Mouse (Mus musculus) MEL (cell line): Measurements from ENCODE around the gene Tsen2.

Source experiments
- CHD2 ChIP-seq: IDR thresholded peaks from 2 replicates; pipeline ENCODE4 v1.6.1; 2011; ENCODE audit warnings: low read length, improper control_type of control experiment
- HCFC1 ChIP-seq: IDR thresholded peaks from 2 replicates; pipeline ENCODE4 v1.6.1; 2012; ENCODE audit warnings: low read depth, mild to moderate bottlenecking, inconsistent platforms, low read length, improper control_type of control experiment, moderate library complexity

- TF ChIP-seq CHD2 (no peak), HCFC1 (no peak)
Observed at GRCm38 (mm10) chr6:115586321-115586720, 41.9 kb downstream of the Tsen2 start.
